8 mouse cellular contexts compared by ENCODE assay signal in genomic region chr13:46670514-46670913, GRCm38 (mm10). TPM values are rescaled to one million over a fixed set of nuclear protein-coding genes. Genes with fewer than 3 reads are reported as not detected.
DNase-seq lines count a peak whose midpoint lies in the region; ATAC-seq and TF ChIP-seq lines count a peak whose summit lies in the region.

No protein-coding gene starts in this region.

- no peak for TF ChIP-seq CTCF in G1E (IDR thresholded peaks at IDR 0.05; ENCODE audit: low read depth, low read length)

- peak overlapping the region; percentile 99 for H3K9ac ChIP-seq in heart, embryonic 12.5 days
- H3K9ac ChIP-seq in hindbrain, embryonic 11.5 days (ENCODE audit: low read depth, low read length) = no peak overlapping the region; the same call in 1 of the 2 replicates

- no peaks in the 10 kb centered on the region for H3K27me3 ChIP-seq in heart, embryonic 12.5 days (replicated peaks)
- H3K27me3 ChIP-seq in G1E (ENCODE audit: insufficient read depth, low read length) = no peaks in the 10 kb centered on the region
- no peaks in the 10 kb centered on the region for H3K27me3 ChIP-seq in hindbrain, embryonic 11.5 days (ENCODE audit: control insufficient read depth, insufficient read depth, low read length)
- H3K27me3 ChIP-seq in midbrain, embryonic 10.5 days (ENCODE audit: low read depth, poor library complexity, severe bottlenecking) = no peaks in the 10 kb centered on the region

- H3K9me3 ChIP-seq in heart, embryonic 12.5 days (replicated peaks) = no peaks in the 10 kb centered on the region
- H3K9me3 ChIP-seq in G1E (replicated peaks) = no peaks in the 10 kb centered on the region
- no peaks in the 10 kb centered on the region for H3K9me3 ChIP-seq in hindbrain, embryonic 11.5 days (ENCODE audit: control insufficient read depth, low read length)
- no peaks in the 10 kb centered on the region for H3K9me3 ChIP-seq in midbrain, embryonic 10.5 days (replicated peaks)

- no peak for DNase-seq in heart, postnatal 4 days
- DNase-seq in G1E (ENCODE audit: low spot score) = peak; percentile 6
- peak; percentile 7 for DNase-seq in hindbrain, embryonic 11.5 days (ENCODE audit: low spot score)
- DNase-seq in midbrain, embryonic 10.5 days (ENCODE audit: low spot score) = no peak
- DNase-seq in gastrocnemius, adult 8-10 months (ENCODE audit: low spot score in 2 of 2) = no peak
- no peak for DNase-seq in cerebellum, adult 9-11 months

- no peak overlapping the region for H3K27ac ChIP-seq in heart, embryonic 12.5 days (ENCODE audit: poor library complexity, severe bottlenecking)
- H3K27ac ChIP-seq in hindbrain, embryonic 11.5 days (ENCODE audit: low read depth, low read length) = no peak overlapping the region
- H3K27ac ChIP-seq in midbrain, embryonic 10.5 days (replicated peaks) = no peak overlapping the region

- WGBS in heart, embryonic 12.5 days = 37% methylated on average over 9 of the region's 9 CpGs
- 70% methylated on average over 9 of the region's 9 CpGs for whole genome bisulfite sequencing in hindbrain, embryonic 11.5 days
- 68% methylated on average over 9 of the region's 9 CpGs for WGBS in midbrain, embryonic 10.5 days

- H3K4me3 ChIP-seq in heart, embryonic 12.5 days = peak overlapping the region; percentile 99
- peak overlapping the region; percentile 96 for H3K4me3 ChIP-seq in G1E (ENCODE audit: low read depth, low read length)
- peak overlapping the region; percentile 95 for H3K4me3 ChIP-seq in hindbrain, embryonic 11.5 days (ENCODE audit: low read depth, low read length)
- H3K4me3 ChIP-seq in midbrain, embryonic 10.5 days = peak overlapping the region; percentile 91

- peaks cover 38% of the 10 kb centered on the region for H3K36me3 ChIP-seq in heart, embryonic 12.5 days
- peaks cover 42% of the 10 kb centered on the region for H3K36me3 ChIP-seq in G1E (replicated peaks)
- H3K36me3 ChIP-seq in hindbrain, embryonic 11.5 days (ENCODE audit: control insufficient read depth, insufficient read depth, low read length) = 0 out of 2 replicates have a peak, but pooled peaks cover 2% of the 10 kb centered on the region
- H3K36me3 ChIP-seq in midbrain, embryonic 10.5 days = peaks cover 42% of the 10 kb centered on the region

- H3K4me2 ChIP-seq in heart, embryonic 12.5 days = peak overlapping the region; percentile 89
- peak overlapping the region; percentile 92 for H3K4me2 ChIP-seq in hindbrain, embryonic 11.5 days (replicated peaks; ENCODE audit: low read depth, low read length)

- peaks cover 18% of the 10 kb centered on the region for H3K4me1 ChIP-seq in heart, embryonic 12.5 days (replicated peaks)
- H3K4me1 ChIP-seq in G1E (ENCODE audit: insufficient read depth, low read depth, low read length) = peaks cover 18% of the 10 kb centered on the region
- H3K4me1 ChIP-seq in hindbrain, embryonic 11.5 days (replicated peaks; ENCODE audit: control insufficient read depth, insufficient read depth, low read length) = no peaks in the 10 kb centered on the region
- H3K4me1 ChIP-seq in midbrain, embryonic 10.5 days = peaks cover 16% of the 10 kb centered on the region

- ATAC-seq in heart, embryonic 12.5 days (ENCODE audit: insufficient number of reproducible peaks, low FRiP score) = no peak
- no peak; the same call in 1 of the 2 replicates for ATAC-seq in G1E (ENCODE audit: extremely low read depth, insufficient number of reproducible peaks, low FRiP score, poor library complexity, severe bottlenecking)
- no peak for ATAC-seq in hindbrain, embryonic 11.5 days (ENCODE audit: low FRiP score)
- no peak for ATAC-seq in granulocyte monocyte progenitor cell, adult 5-6 weeks (replicated peaks; ENCODE audit: poor library complexity, severe bottlenecking)

RNA-seq across cellular contexts. Expression of gene Fam8a1, which starts 1.2 kb away (rescaled TPM):
- 16.4 and 16.7 TPM in 2 replicates for polyA plus RNA-seq in heart, embryonic 12.5 days (2016; fragmentation: Nextera tagmentation; extraction: Ambion mirVana)
- total RNA-seq in heart, postnatal 4 days (2021) = 10 to 100 TPM; 46.3 to 47.7 TPM
- 39.4 and 44.9 TPM in 2 replicates for total RNA-seq in G1E (2014; fragmentation: Nextera tagmentation)
- 26.3 and 29.0 TPM in 2 replicates for total RNA-seq in G1E (2017)
- polyA plus RNA-seq in G1E (2012) = 7.2 and 9.8 TPM in 2 replicates
- 8.4 and 11.8 TPM in 2 replicates for polyA plus RNA-seq in hindbrain, embryonic 11.5 days (2014; fragmentation: Nextera tagmentation; extraction: Ambion mirVana)
- polyA plus RNA-seq in midbrain, embryonic 10.5 days (2016; fragmentation: Nextera tagmentation; extraction: Ambion mirVana) = 8.5 and 9.5 TPM in 2 replicates
- 10 to 100 TPM; 33.0 to 40.0 (median 35.2) TPM for total RNA-seq in gastrocnemius, adult 8-10 months (2022)
- total RNA-seq in granulocyte monocyte progenitor cell, adult 5-6 weeks (2014; fragmentation: Nextera tagmentation) = 10.5 and 29.9 TPM in 2 replicates
- total RNA-seq in granulocyte monocyte progenitor cell, adult 5-6 weeks (2017) = 6.1 and 11.1 TPM in 2 replicates

RNA-seq across cellular contexts. Expression of gene Nup153, which starts 57.2 kb away (rescaled TPM):
- polyA plus RNA-seq in heart, embryonic 12.5 days (2016; fragmentation: Nextera tagmentation; extraction: Ambion mirVana) = 26.6 and 28.0 TPM in 2 replicates
- 10 to 100 TPM; 59.6 to 60.6 TPM for total RNA-seq in heart, postnatal 4 days (2021)
- total RNA-seq in G1E (2014; fragmentation: Nextera tagmentation) = 186 and 235 TPM in 2 replicates
- total RNA-seq in G1E (2017) = 89.2 and 92.3 TPM in 2 replicates
- 21.1 and 24.8 TPM in 2 replicates for polyA plus RNA-seq in G1E (2012)
- 41.9 and 43.3 TPM in 2 replicates for polyA plus RNA-seq in hindbrain, embryonic 11.5 days (2014; fragmentation: Nextera tagmentation; extraction: Ambion mirVana)
- polyA plus RNA-seq in midbrain, embryonic 10.5 days (2016; fragmentation: Nextera tagmentation; extraction: Ambion mirVana) = 28.6 and 31.1 TPM in 2 replicates
- 10 to 100 TPM; 35.3 to 47.4 (median 37.5) TPM for total RNA-seq in gastrocnemius, adult 8-10 months (2022)
- 81.0 and 103 TPM in 2 replicates for total RNA-seq in granulocyte monocyte progenitor cell, adult 5-6 weeks (2014; fragmentation: Nextera tagmentation)
- 94.7 and 102 TPM in 2 replicates for total RNA-seq in granulocyte monocyte progenitor cell, adult 5-6 weeks (2017)

Comparison
In these comparisons a context has a peak if more than half of its experiments do, and no peak if none do; other contexts are left out.
1. DNase-seq: peak in G1E (single experiment) and hindbrain, embryonic 11.5 days (single experiment); none in heart, postnatal 4 days (single experiment), midbrain, embryonic 10.5 days (single experiment), gastrocnemius, adult 8-10 months (0 of 2) and cerebellum, adult 9-11 months (single experiment).
2. Peak in every context shown above with its lines, with median percentiles within 50 percentile points of each other: H3K4me3 ChIP-seq.